Mouse (Mus musculus): Measurements from ENCODE around the gene Spred3. TPM values are rescaled to one million over a fixed set of nuclear protein-coding genes. Genes with fewer than 3 reads are reported as not detected.

Spred3 gene
- polyA plus RNA-seq, 2 experiments: 0.08 to 0.38 TPM

DNA sequence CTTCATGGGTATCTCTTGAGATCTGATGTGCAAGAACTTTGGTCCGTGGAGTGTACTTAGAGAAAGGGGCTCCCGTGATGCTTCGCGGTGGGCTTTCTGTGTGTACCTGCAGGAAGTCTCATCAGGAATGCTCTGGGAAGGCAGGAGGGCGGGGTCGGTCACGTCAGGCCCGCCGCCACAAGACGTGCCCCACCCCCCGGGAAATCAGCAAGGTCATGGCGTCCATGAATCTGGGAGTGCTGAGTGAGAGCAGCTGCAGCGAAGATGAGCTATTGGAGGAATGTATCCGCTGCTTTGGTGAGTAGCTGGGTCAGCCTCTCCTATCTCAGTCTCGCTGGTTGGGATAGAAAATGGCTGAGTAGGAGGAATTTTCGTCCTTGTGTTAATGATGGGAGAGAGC is 32.8 kb downstream of the Spred3 start:
- no peak for TF ChIP-seq EP300 (IDR thresholded peaks at IDR 0.05; ENCODE audit: low read depth)
- TF ChIP-seq CTCF (IDR thresholded peaks at IDR 0.05; ENCODE audit: low read depth): no peak
- H3K4me3 ChIP-seq (ENCODE audit: insufficient read depth in 1 of 2, low read depth in 2 of 2, low read length in 2 of 2): no peak overlapping the region
- no peaks in the 10 kb centered on the region; the same call in 1 of the 2 replicates for H3K27me3 ChIP-seq (ENCODE audit: control insufficient read depth, insufficient read depth, low read length)
- no peaks in the 10 kb centered on the region for H3K9me3 ChIP-seq (ENCODE audit: control insufficient read depth, low read length)
- no peak overlapping the region for H3K27ac ChIP-seq
- ATAC-seq (ENCODE audit: insufficient read depth) (no peak), DNase-seq (ENCODE audit: low read depth in 3 of 3, low spot score in 3 of 3) (no peak)
- no peaks in the 10 kb centered on the region for H3K4me1 ChIP-seq (replicated peaks; ENCODE audit: control insufficient read depth in 2 of 2, insufficient read depth in 2 of 2, low read length in 1 of 2)
- no peak overlapping the region for H3K9ac ChIP-seq (replicated peaks)
- H3K36me3 ChIP-seq (replicated peaks; ENCODE audit: control insufficient read depth, insufficient read depth, low read depth): no peaks in the 10 kb centered on the region
- 52% methylated on average over 16 of the region's 16 CpGs for WGBS (ENCODE audit: insufficient replicate concordance)
- H3K4me2 ChIP-seq (ENCODE audit: low read depth): no peak overlapping the region

DNA sequence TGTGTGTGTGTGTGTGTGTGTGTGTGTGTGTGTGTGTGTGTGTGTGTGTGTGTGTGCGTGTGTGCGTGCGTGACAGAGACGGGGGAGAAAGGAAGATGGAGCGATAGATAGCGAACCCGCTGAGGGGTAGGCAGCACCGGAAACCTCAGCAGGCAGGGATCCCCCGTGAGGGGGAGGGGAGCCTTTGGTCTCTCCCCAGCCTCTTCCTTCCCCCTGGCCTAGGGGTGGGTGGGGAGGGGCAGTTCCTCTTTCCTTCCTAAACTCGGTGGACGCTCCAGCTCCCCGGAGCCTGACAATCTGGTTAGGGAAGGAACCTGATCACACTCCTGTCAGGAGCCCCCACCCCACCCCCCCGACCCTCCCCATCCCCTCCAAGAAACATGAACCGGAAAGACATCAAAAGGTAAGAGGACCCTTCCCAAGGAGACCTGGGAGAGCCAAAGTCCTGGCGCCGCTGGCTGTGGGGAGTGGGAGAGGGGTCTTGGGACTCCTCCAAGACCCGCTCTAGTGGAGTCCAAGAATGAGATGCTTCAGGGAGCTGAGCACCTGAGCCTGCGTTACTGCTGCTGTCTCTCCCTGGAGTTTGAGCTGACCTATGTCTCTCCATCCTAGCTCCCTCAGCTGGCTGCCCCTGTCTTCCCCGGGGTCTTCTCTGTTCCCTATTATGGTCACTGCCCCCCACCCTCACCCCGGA is 35.4 kb downstream of the Spred3 start, which contains the start of gene Rasgrp4:
TSS of gene Rasgrp4 (plus strand) at position 159 of the 694 bp plus-strand sequence.
- Histone ChIP-seq H3K4me1 (replicated peaks; ENCODE audit: control insufficient read depth in 2 of 2, insufficient read depth in 2 of 2, low read length in 1 of 2) (no peaks in the 10 kb centered on the region), H3K27ac (no peak within 1 kb of the TSS), H3K36me3 (replicated peaks; ENCODE audit: control insufficient read depth, insufficient read depth, low read depth) (no peaks in the 10 kb centered on the region), H3K27me3 (ENCODE audit: control insufficient read depth, insufficient read depth, low read length) (no peaks in the 10 kb centered on the region; the same call in 1 of the 2 replicates), H3K4me3 (ENCODE audit: insufficient read depth in 1 of 2, low read depth in 2 of 2, low read length in 2 of 2) (no peak within 1 kb of the TSS), H3K9me3 (ENCODE audit: control insufficient read depth, low read length) (no peaks in the 10 kb centered on the region), H3K4me2 (ENCODE audit: low read depth) (peak within 1 kb of the TSS; percentile 1; the same call in 1 of the 2 replicates), H3K9ac (replicated peaks) (no peak within 1 kb of the TSS)
- TF ChIP-seq EP300 (IDR thresholded peaks at IDR 0.05; ENCODE audit: low read depth) (no peak), CTCF (IDR thresholded peaks at IDR 0.05; ENCODE audit: low read depth) (no peak)
- WGBS (ENCODE audit: insufficient replicate concordance): 4% methylated on average over 16 of the region's 20 CpGs
- ATAC-seq (ENCODE audit: insufficient read depth) (no peak), DNase-seq (ENCODE audit: low read depth in 3 of 3, low spot score in 3 of 3) (no peak)

DNA sequence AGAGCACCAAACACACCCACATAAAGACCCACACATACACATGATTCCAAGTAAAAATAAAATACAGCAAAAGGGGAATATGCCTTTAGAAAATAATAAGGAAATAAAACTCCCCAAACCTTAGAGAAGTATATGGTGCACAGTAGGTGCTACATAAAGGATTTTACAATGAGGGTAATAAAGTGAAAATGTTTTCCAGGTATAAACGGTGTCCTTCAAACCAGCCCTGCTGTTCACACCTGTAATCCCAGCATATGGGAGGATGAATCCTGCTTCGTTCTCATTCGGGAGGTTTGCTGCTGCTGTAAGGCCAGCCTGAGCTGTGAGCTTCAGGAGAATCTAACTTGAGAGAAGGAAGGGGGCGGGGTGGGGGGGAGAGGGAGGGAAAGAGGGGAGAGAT is 36.0 kb downstream of the Spred3 start:
- no peaks in the 10 kb centered on the region for H3K9me3 ChIP-seq (ENCODE audit: control insufficient read depth, low read length)
- TF ChIP-seq CTCF (IDR thresholded peaks at IDR 0.05; ENCODE audit: low read depth) (no peak), EP300 (IDR thresholded peaks at IDR 0.05; ENCODE audit: low read depth) (no peak)
- H3K9ac ChIP-seq (replicated peaks): no peak overlapping the region
- H3K36me3 ChIP-seq (replicated peaks; ENCODE audit: control insufficient read depth, insufficient read depth, low read depth): no peaks in the 10 kb centered on the region
- ATAC-seq (ENCODE audit: insufficient read depth) (no peak), DNase-seq (ENCODE audit: low read depth in 3 of 3, low spot score in 3 of 3) (no peak)
- H3K4me3 ChIP-seq (ENCODE audit: insufficient read depth in 1 of 2, low read depth in 2 of 2, low read length in 2 of 2): no peak overlapping the region
- no peaks in the 10 kb centered on the region for H3K4me1 ChIP-seq (replicated peaks; ENCODE audit: control insufficient read depth in 2 of 2, insufficient read depth in 2 of 2, low read length in 1 of 2)
- 4% methylated on average over 4 of the region's 4 CpGs for WGBS (ENCODE audit: insufficient replicate concordance)
- no peaks in the 10 kb centered on the region; the same call in 1 of the 2 replicates for H3K27me3 ChIP-seq (ENCODE audit: control insufficient read depth, insufficient read depth, low read length)
- peak overlapping the region; percentile 1; the same call in 1 of the 2 replicates for H3K4me2 ChIP-seq (ENCODE audit: low read depth)
- no peak overlapping the region for H3K27ac ChIP-seq

- 56% methylated on average over 2 of the region's 2 CpGs for WGBS (ENCODE audit: insufficient replicate concordance)
Observed at GRCm38 (mm10) chr7:29128725-29129124, 41.5 kb downstream of the Spred3 start.

DNA sequence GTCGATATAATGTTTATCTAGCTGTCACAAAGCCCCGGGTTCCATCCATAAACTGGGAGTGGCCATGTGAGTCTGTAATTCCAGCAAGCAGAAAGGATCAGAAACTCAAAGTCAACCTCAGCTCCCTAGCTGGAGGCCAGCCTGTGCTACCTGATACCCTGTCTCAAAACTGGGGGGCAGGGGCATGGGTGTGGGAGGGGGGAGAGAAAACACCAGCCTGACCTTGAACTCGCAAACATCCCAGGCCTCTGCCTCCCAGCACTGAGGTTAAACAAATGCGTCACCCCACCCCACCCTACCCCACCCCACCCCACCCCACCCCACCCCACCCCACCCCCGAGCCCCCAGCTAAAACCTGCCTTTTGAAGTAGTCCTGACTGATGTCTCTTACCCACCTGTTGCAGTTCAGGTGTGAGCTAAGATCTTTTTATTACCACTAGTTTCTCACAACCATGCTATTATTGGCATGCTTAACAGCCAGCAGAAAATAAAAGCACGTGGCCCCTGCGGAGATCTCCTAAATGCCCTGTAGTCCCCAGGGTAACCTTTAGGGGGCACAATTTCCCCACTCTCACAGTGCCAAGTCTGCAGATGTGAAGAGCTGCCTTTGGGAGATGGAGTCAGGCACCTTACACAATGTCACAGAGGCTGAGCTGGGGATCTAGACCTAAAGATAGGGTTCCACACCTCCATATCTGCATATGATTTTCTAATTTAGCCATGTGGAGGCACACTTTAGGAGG is 43.9 kb downstream of the Spred3 start:
- TF ChIP-seq EP300 (IDR thresholded peaks at IDR 0.05; ENCODE audit: low read depth) (no peak), CTCF (IDR thresholded peaks at IDR 0.05; ENCODE audit: low read depth) (peak; percentile 76)
- DNase-seq (ENCODE audit: low read depth in 3 of 3, low spot score in 3 of 3) (peak; percentile 24 to 48 (median 43)), ATAC-seq (ENCODE audit: insufficient read depth) (peak; percentile 33; the same call in 1 of the 2 replicates)
- H3K4me2 ChIP-seq (ENCODE audit: low read depth): no peak overlapping the region
- peaks cover 0 to 10% of the 10 kb centered on the region in 2 experiments; a peak in 3 of 4 replicates for H3K4me1 ChIP-seq (replicated peaks; ENCODE audit: control insufficient read depth in 2 of 2, insufficient read depth in 2 of 2, low read length in 1 of 2)
- 9% methylated on average over 7 of the region's 7 CpGs for WGBS (ENCODE audit: insufficient replicate concordance)
- H3K9ac ChIP-seq (replicated peaks): no peak overlapping the region
- no peaks in the 10 kb centered on the region for H3K36me3 ChIP-seq (replicated peaks; ENCODE audit: control insufficient read depth, insufficient read depth, low read depth)
- no peaks in the 10 kb centered on the region; the same call in 1 of the 2 replicates for H3K27me3 ChIP-seq (ENCODE audit: control insufficient read depth, insufficient read depth, low read length)
- no peaks in the 10 kb centered on the region for H3K9me3 ChIP-seq (ENCODE audit: control insufficient read depth, low read length)
- no peak overlapping the region for H3K27ac ChIP-seq
- H3K4me3 ChIP-seq (ENCODE audit: insufficient read depth in 1 of 2, low read depth in 2 of 2, low read length in 2 of 2): no peak overlapping the region

More at GRCm38 (mm10) chr7:29128725-29129124, 41.5 kb downstream of the Spred3 start:
- DNase-seq (ENCODE audit: low read depth in 3 of 3, low spot score in 3 of 3): no peak
- no peak overlapping the region for H3K27ac ChIP-seq
- no peak overlapping the region for H3K4me3 ChIP-seq (ENCODE audit: insufficient read depth in 1 of 2, low read depth in 2 of 2, low read length in 2 of 2)
- no peaks in the 10 kb centered on the region for H3K36me3 ChIP-seq (replicated peaks; ENCODE audit: control insufficient read depth, insufficient read depth, low read depth)
- no peak overlapping the region for H3K9ac ChIP-seq (replicated peaks)
- TF ChIP-seq CTCF (IDR thresholded peaks at IDR 0.05; ENCODE audit: low read depth): peak; percentile 57
- no peak for TF ChIP-seq EP300 (IDR thresholded peaks at IDR 0.05; ENCODE audit: low read depth)
- ATAC-seq (ENCODE audit: insufficient read depth): no peak
- no peak overlapping the region for H3K4me2 ChIP-seq (ENCODE audit: low read depth)
- H3K27me3 ChIP-seq (ENCODE audit: control insufficient read depth, insufficient read depth, low read length): no peaks in the 10 kb centered on the region; the same call in 1 of the 2 replicates
- no peaks in the 10 kb centered on the region for H3K9me3 ChIP-seq (ENCODE audit: control insufficient read depth, low read length)
- peaks cover 0 to 10% of the 10 kb centered on the region in 2 experiments; a peak in 3 of 4 replicates for H3K4me1 ChIP-seq (replicated peaks; ENCODE audit: control insufficient read depth in 2 of 2, insufficient read depth in 2 of 2, low read length in 1 of 2)
